Mouse (Mus musculus) hematopoietic stem cell, adult 5-6 weeks (primary cell): ENCODE measurements around the gene Pax8. TPM values are rescaled to one million over a fixed set of nuclear protein-coding genes. Genes with fewer than 3 reads are reported as not detected.
A peak's percentile ranks its signal among the peaks of the same experiment; 100 is the strongest.

Experiments used
- ATAC-seq, 2 experiments: fragments of 125-278 bp in 1 of 2; replicated peaks in 1 of 2; 2 replicates each; pipeline ENCODE4 v1.8.0; 2016 to 2017; ENCODE audit warnings: inconsistent platforms in 2 of 2, mild to moderate bottlenecking in 2 of 2, moderate number of reproducible peaks in 2 of 2, low read depth in 1 of 2, moderate TSS enrichment in 1 of 2; ENCODE audit not compliant: low FRiP score in 2 of 2, poor library complexity in 2 of 2, severe bottlenecking in 2 of 2, insufficient read depth in 1 of 2, low TSS enrichment in 1 of 2
- total RNA-seq: library from RNA; stranded (forward); fragments of 172-1452, 232-1000 nt; gene quantifications from 2 replicates; pipeline ENCODE4 v1.2.3, GENCODE M21; 2017

Gene Pax8
- total RNA-seq, 1 experiment from 2014 or later, result not detected

GRCm38 (mm10) chr2:24386964-24387320 is 88.5 kb downstream of the Pax8 start:
- ATAC-seq, result no peak

- ATAC-seq, result peak; percentile 79 to 84
These were observed 89.0 kb downstream of the Pax8 start for GRCm38 (mm10) chr2:24386158-24386963.

- ATAC-seq, result peak; percentile 31 to 34; a peak in 3 of 4 replicates
These were observed 90.1 kb downstream of the Pax8 start for GRCm38 (mm10) chr2:24385111-24385961.

GRCm38 (mm10) chr2:24384393-24384792 is 91.0 kb downstream of the Pax8 start:
- ATAC-seq, result no peak

GRCm38 (mm10) chr2:24383636-24384035 is 91.8 kb downstream of the Pax8 start:
- peak in 1 of 2 experiments; percentile 30; a peak in 1 of 4 replicates for ATAC-seq

GRCm38 (mm10) chr2:24382456-24383230 is 92.8 kb downstream of the Pax8 start:
- no peak for ATAC-seq

GRCm38 (mm10) chr2:24378747-24379450 is 96.5 kb downstream of the Pax8 start:
- ATAC-seq, result no peak

Other genes with a start within 250 kb of the Pax8 start
- gene Il1f5, start 198.6 kb downstream of the Pax8 start, total RNA-seq, result not detected in 2 replicates
- not detected in 2 replicates for gene Il1f10, start 184.4 kb downstream of the Pax8 start, total RNA-seq
- 1.5 and 6.9 TPM in 2 replicates for gene Il1rn, start 138.7 kb downstream of the Pax8 start, total RNA-seq
- 90.2 and 92.4 TPM in 2 replicates for gene Psd4, start 108.0 kb downstream of the Pax8 start, total RNA-seq